Mouse (Mus musculus): Measurements from ENCODE around the gene Tmem51. TPM values are rescaled to one million over a fixed set of nuclear protein-coding genes. Genes with fewer than 3 reads are reported as not detected.

Gene Tmem51
- polyA plus RNA-seq, 1 experiment from 2014 or later, result 16.7 TPM

DNA sequence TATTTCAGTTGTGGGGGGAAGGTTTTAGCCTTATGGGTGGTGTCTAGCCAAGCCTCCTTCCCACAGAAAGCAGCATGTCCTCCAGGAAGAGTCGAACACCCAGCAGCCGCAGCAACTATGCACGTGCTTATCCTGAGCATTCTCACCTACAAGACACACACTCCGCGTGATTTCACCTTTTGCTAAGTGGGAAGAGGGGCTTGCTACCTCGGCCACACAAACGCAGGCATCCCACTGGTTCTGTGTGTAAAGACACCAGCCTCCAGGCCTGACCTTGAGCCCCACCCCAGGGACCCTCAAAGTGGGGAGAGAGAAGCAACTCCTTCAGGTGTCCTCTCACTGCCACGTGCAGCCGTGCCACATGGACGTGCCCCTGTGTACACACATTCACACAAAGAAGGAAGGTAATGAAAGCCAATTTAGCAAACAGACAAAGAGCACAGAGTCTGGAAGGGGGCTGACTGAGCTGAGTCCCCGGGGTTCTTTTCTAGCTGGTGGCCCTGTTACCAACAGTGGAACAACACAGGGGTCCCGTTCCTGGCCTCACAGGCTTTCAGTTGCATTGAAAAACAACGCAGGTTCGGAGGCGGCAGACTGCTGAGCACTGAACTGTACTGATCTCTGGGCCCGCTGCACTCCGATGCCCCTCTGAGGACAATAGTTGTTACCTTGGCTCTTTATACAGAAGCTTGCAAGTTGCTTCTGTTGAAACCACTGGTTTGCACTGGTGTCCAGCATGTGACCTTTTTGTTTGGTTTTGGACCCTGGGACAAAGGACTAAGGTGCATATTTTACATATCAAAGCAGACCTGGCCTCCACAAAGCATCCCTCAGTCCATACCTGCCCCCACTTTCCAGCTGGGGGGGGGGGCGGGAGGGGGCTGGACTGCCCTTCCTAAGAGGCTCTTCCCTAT, 14.9 kb downstream of the Tmem51 start:
- no peak overlapping the region for H3K9ac ChIP-seq (ENCODE audit: low read depth, low read length)
- ATAC-seq (replicated peaks; ENCODE audit: low FRiP score), result no peak
- 51% methylated on average over 18 of the region's 18 CpGs for WGBS

GRCm38 (mm10) chr4:142066576-142066975, 17.5 kb downstream of the Tmem51 start:
- Histone ChIP-seq H3K9ac (ENCODE audit: low read depth, low read length) (no peak overlapping the region), H3K4me1 (replicated peaks; ENCODE audit: control insufficient read depth, insufficient read depth, low read length) (peaks cover 23% of the 10 kb centered on the region), H3K4me3 (ENCODE audit: low read depth, low read length) (no peak overlapping the region), H3K4me2 (no peak overlapping the region), H3K27me3 (replicated peaks; ENCODE audit: control insufficient read depth, insufficient read depth, low read length) (peaks cover 15% of the 10 kb centered on the region), H3K9me3 (ENCODE audit: control insufficient read depth, low read length) (no peaks in the 10 kb centered on the region), H3K36me3 (ENCODE audit: control insufficient read depth, insufficient read depth, low read length) (no peaks in the 10 kb centered on the region), H3K27ac (ENCODE audit: low read depth, low read length) (no peak overlapping the region)
- no peak for DNase-seq (ENCODE audit: low spot score)
- 64% methylated on average over 4 of the region's 4 CpGs for WGBS
- ATAC-seq (replicated peaks; ENCODE audit: low FRiP score), result no peak

More for the DNA sequence above, 14.9 kb downstream of the Tmem51 start:
- Histone ChIP-seq H3K4me2 (no peak overlapping the region), H3K27ac (ENCODE audit: low read depth, low read length) (0 out of 2 replicates have a peak overlapping the region, but pooled peaks have one; percentile 2), H3K36me3 (ENCODE audit: control insufficient read depth, insufficient read depth, low read length) (no peaks in the 10 kb centered on the region), H3K4me1 (replicated peaks; ENCODE audit: control insufficient read depth, insufficient read depth, low read length) (peaks cover 22% of the 10 kb centered on the region), H3K27me3 (replicated peaks; ENCODE audit: control insufficient read depth, insufficient read depth, low read length) (peaks cover 23% of the 10 kb centered on the region), H3K4me3 (ENCODE audit: low read depth, low read length) (no peak overlapping the region), H3K9me3 (ENCODE audit: control insufficient read depth, low read length) (no peaks in the 10 kb centered on the region)
- no peak for DNase-seq (ENCODE audit: low spot score)

GRCm38 (mm10) chr4:142065835-142066234, 18.3 kb downstream of the Tmem51 start:
- H3K27ac ChIP-seq (ENCODE audit: low read depth, low read length), result no peak overlapping the region
- no peak overlapping the region for H3K4me3 ChIP-seq (ENCODE audit: low read depth, low read length)
- ATAC-seq (replicated peaks; ENCODE audit: low FRiP score) (peak; percentile 37; the same call in 1 of the 2 replicates), DNase-seq (ENCODE audit: low spot score) (no peak)
- peaks cover 20% of the 10 kb centered on the region for H3K4me1 ChIP-seq (replicated peaks; ENCODE audit: control insufficient read depth, insufficient read depth, low read length)
- no peaks in the 10 kb centered on the region for H3K36me3 ChIP-seq (ENCODE audit: control insufficient read depth, insufficient read depth, low read length)
- 50% methylated on average over 6 of the region's 6 CpGs for WGBS
- H3K9ac ChIP-seq (ENCODE audit: low read depth, low read length), result no peak overlapping the region
- no peaks in the 10 kb centered on the region for H3K9me3 ChIP-seq (ENCODE audit: control insufficient read depth, low read length)
- H3K4me2 ChIP-seq, result 0 out of 2 replicates have a peak overlapping the region, but pooled peaks have one; percentile 18
- peaks cover 9% of the 10 kb centered on the region for H3K27me3 ChIP-seq (replicated peaks; ENCODE audit: control insufficient read depth, insufficient read depth, low read length)

DNA sequence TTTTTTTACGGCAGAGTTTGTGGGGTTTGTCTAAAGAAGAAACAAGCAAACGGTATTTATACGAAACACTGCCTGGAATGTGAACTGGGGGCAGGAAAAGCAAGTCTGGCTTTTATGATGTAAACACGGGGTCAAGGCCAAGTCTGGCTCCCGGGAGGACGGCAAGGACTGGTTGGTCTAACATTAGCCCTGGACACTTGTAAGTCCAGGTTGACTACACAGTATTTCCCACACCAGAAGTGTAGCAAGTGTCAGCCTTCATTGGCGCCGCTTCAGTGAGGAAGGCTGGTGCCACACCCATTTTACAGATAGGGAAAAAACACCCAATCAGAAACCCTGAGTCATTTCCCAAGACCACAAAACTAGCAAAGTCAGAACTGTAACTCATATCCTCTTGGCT, 18.8 kb downstream of the Tmem51 start:
- ATAC-seq (replicated peaks; ENCODE audit: low FRiP score), result no peak
- Histone ChIP-seq H3K9me3 (ENCODE audit: control insufficient read depth, low read length) (no peaks in the 10 kb centered on the region), H3K4me3 (ENCODE audit: low read depth, low read length) (no peak overlapping the region), H3K27ac (ENCODE audit: low read depth, low read length) (no peak overlapping the region), H3K36me3 (ENCODE audit: control insufficient read depth, insufficient read depth, low read length) (no peaks in the 10 kb centered on the region), H3K9ac (ENCODE audit: low read depth, low read length) (no peak overlapping the region), H3K27me3 (replicated peaks; ENCODE audit: control insufficient read depth, insufficient read depth, low read length) (0 out of 2 replicates have a peak, but pooled peaks cover 4% of the 10 kb centered on the region), H3K4me1 (replicated peaks; ENCODE audit: control insufficient read depth, insufficient read depth, low read length) (peaks cover 20% of the 10 kb centered on the region), H3K4me2 (no peak overlapping the region)
- 60% methylated on average over 8 of the region's 8 CpGs for WGBS
- DNase-seq (ENCODE audit: low spot score), result no peak

DNA sequence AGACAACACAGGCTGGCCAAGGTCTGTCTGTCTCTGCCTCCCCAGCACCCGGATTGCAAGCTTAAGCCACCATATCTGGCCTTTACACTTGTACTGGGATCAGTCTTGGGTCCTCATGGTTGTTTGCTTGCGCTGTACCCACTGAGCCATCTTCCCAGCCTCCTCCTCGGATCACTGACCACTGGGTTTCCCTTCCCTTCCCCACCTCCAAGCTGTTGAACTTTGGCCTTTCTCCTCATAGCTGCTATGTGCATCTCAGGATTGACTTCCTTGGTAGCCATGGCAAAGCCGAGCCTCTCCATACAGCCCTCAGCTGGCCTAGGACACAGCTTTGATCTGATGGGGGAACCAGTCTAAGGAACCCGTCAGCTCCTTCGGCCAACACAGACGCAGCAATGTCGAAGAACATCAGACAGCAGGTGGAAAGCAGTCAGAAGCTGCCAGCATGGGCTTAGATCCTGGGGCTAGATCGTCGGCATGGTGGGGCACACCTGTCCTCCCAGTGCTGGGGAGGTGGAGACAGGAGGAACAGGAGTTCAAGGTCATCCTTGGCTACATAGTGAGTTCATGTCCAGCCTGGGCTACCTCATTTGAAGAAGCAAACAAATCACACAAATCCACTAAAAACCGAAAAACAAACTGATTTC, 19.4 kb downstream of the Tmem51 start:
- Histone ChIP-seq H3K9ac (ENCODE audit: low read depth, low read length) (no peak overlapping the region), H3K27me3 (replicated peaks; ENCODE audit: control insufficient read depth, insufficient read depth, low read length) (0 out of 2 replicates have a peak, but pooled peaks cover 4% of the 10 kb centered on the region), H3K4me1 (replicated peaks; ENCODE audit: control insufficient read depth, insufficient read depth, low read length) (peaks cover 20% of the 10 kb centered on the region), H3K4me2 (no peak overlapping the region), H3K27ac (ENCODE audit: low read depth, low read length) (no peak overlapping the region), H3K36me3 (ENCODE audit: control insufficient read depth, insufficient read depth, low read length) (no peaks in the 10 kb centered on the region), H3K9me3 (ENCODE audit: control insufficient read depth, low read length) (no peaks in the 10 kb centered on the region), H3K4me3 (ENCODE audit: low read depth, low read length) (no peak overlapping the region)
- 83% methylated on average over 11 of the region's 11 CpGs for WGBS
- no peak for DNase-seq (ENCODE audit: low spot score)
- ATAC-seq (replicated peaks; ENCODE audit: low FRiP score), result no peak

GRCm38 (mm10) chr4:142063057-142063534, 21.0 kb downstream of the Tmem51 start:
- no peaks in the 10 kb centered on the region for H3K9me3 ChIP-seq (ENCODE audit: control insufficient read depth, low read length)
- no peak overlapping the region for H3K27ac ChIP-seq (ENCODE audit: low read depth, low read length)
- H3K36me3 ChIP-seq (ENCODE audit: control insufficient read depth, insufficient read depth, low read length), result no peaks in the 10 kb centered on the region
- WGBS, result 81% methylated on average over 8 of the region's 8 CpGs
- H3K27me3 ChIP-seq (replicated peaks; ENCODE audit: control insufficient read depth, insufficient read depth, low read length), result 0 out of 2 replicates have a peak, but pooled peaks cover 4% of the 10 kb centered on the region
- H3K4me3 ChIP-seq (ENCODE audit: low read depth, low read length), result no peak overlapping the region
- ATAC-seq (replicated peaks; ENCODE audit: low FRiP score), result 0 out of 2 replicates have a peak, but pooled peaks have one; percentile 29
- H3K4me1 ChIP-seq (replicated peaks; ENCODE audit: control insufficient read depth, insufficient read depth, low read length), result peaks cover 20% of the 10 kb centered on the region
- DNase-seq (ENCODE audit: low spot score), result no peak
- no peak overlapping the region for H3K4me2 ChIP-seq
- H3K9ac ChIP-seq (ENCODE audit: low read depth, low read length), result no peak overlapping the region

DNA sequence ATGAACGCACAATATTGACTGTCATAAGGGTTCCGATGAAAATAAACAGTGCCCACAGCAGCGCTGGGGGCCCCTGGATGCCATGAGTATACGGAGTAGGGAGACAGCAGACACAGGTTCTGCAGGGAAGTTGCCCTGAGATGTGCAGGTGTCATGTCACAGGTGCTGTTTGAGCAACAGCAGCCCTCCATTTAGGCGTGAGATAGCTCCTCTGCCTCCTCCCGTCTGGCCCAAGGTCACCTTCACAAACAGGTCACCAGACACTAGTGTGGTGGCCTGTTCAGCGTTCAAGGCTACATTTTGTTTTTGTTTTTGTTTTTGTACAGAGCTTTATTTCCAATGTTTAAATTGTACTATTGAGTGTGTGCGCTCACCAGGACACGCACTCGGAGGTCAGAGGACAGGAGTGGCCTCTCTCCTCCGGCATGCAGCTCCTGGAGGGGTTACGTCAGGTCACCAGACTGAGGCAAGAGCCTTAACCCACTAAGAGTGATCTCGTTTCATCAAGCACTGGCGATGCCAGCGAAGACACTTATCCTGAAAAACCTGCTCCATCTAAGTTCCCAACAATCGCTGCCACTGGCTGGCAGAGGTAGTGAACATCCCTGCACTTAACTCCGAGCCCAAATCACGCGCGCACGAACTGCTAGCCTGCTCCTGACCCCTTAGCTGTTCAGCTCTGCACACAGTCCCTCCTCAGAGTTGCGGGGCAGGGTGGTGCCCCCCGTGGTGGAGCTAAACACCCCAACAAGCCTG, 22.4 kb downstream of the Tmem51 start:
- WGBS, result 77% methylated on average over 23 of the region's 23 CpGs
- Histone ChIP-seq H3K9ac (ENCODE audit: low read depth, low read length) (no peak overlapping the region), H3K4me3 (ENCODE audit: low read depth, low read length) (no peak overlapping the region), H3K4me1 (replicated peaks; ENCODE audit: control insufficient read depth, insufficient read depth, low read length) (peaks cover 20% of the 10 kb centered on the region), H3K27ac (ENCODE audit: low read depth, low read length) (no peak overlapping the region), H3K9me3 (ENCODE audit: control insufficient read depth, low read length) (no peaks in the 10 kb centered on the region), H3K4me2 (no peak overlapping the region), H3K36me3 (ENCODE audit: control insufficient read depth, insufficient read depth, low read length) (no peaks in the 10 kb centered on the region), H3K27me3 (replicated peaks; ENCODE audit: control insufficient read depth, insufficient read depth, low read length) (no peaks in the 10 kb centered on the region)
- ATAC-seq (replicated peaks; ENCODE audit: low FRiP score) (no peak), DNase-seq (ENCODE audit: low spot score) (no peak)

Data from liver, embryonic 11.5 days (tissue).